Mouse (Mus musculus): ENCODE measurements at regions not wholly inside any gene's neighbourhood (a gene's known extent, or its start where the extent isn't known, plus 50 kb on each side); places are given as distances from the start of the nearest gene placed in this dataset.

- in situ Hi-C loops (cut with MboI, MseI), result no loop called here
Observed at GRCm38 (mm10) chr14:72222836-72223235, 268.8 kb downstream of the Gm9195 start.

- in situ Hi-C loops (cut with MboI, MseI), result no loop called here
Observed at GRCm38 (mm10) chr14:72219523-72219922, 272.1 kb downstream of the Gm9195 start.

GRCm38 (mm10) chr14:72200307-72200706 is 291.3 kb downstream of the Gm9195 start:
- in situ Hi-C loops (cut with MboI, MseI), result no loop called here

GRCm38 (mm10) chr14:72199900-72200299 is 291.7 kb downstream of the Gm9195 start:
- in situ Hi-C loops (cut with MboI, MseI), result no loop called here

GRCm38 (mm10) chr14:72197972-72198371 is 293.7 kb downstream of the Gm9195 start:
- in situ Hi-C loops (cut with MboI, MseI), result no loop called here

- in situ Hi-C loops (cut with MboI, MseI), result no loop called here
Observed at GRCm38 (mm10) chr14:72187329-72187984, 304.2 kb downstream of the Gm9195 start.

GRCm38 (mm10) chr14:72175751-72176150 is 315.9 kb downstream of the Gm9195 start:
- in situ Hi-C loops (cut with MboI, MseI), result no loop called here

GRCm38 (mm10) chr14:72172549-72173405 is 318.9 kb downstream of the Gm9195 start:
- in situ Hi-C loops (cut with MboI, MseI), result no loop called here

- in situ Hi-C loops (cut with MboI, MseI), result no loop called here
Observed at GRCm38 (mm10) chr14:72171777-72172176, 319.9 kb downstream of the Gm9195 start.

- in situ Hi-C loops (cut with MboI, MseI), result no loop called here
Observed at GRCm38 (mm10) chr14:72158537-72159323, 332.9 kb downstream of the Gm9195 start.

GRCm38 (mm10) chr14:72155197-72155907 is 336.3 kb downstream of the Gm9195 start:
- in situ Hi-C loops (cut with MboI, MseI), result no loop called here

GRCm38 (mm10) chr14:72151676-72152075 is 340.0 kb downstream of the Gm9195 start:
- in situ Hi-C loops (cut with MboI, MseI), result no loop called here

- in situ Hi-C loops (cut with MboI, MseI), result no loop called here
Observed at GRCm38 (mm10) chr14:72149463-72149862, 342.2 kb downstream of the Gm9195 start.

GRCm38 (mm10) chr14:72148886-72149285 is 342.8 kb downstream of the Gm9195 start:
- in situ Hi-C loops (cut with MboI, MseI), result no loop called here

GRCm38 (mm10) chr14:72146381-72146780 is 345.3 kb downstream of the Gm9195 start:
- in situ Hi-C loops (cut with MboI, MseI), result no loop called here

- in situ Hi-C loops (cut with MboI, MseI), result no loop called here
Observed at GRCm38 (mm10) chr14:72142883-72143487, 348.7 kb downstream of the Gm9195 start.

GRCm38 (mm10) chr14:72141136-72141535 is 350.5 kb downstream of the Gm9195 start:
- in situ Hi-C loops (cut with MboI, MseI), result no loop called here

GRCm38 (mm10) chr14:72130149-72130548 is 361.5 kb downstream of the Gm9195 start:
- in situ Hi-C loops (cut with MboI, MseI), result no loop called here

GRCm38 (mm10) chr14:72121786-72122185 is 369.9 kb downstream of the Gm9195 start:
- in situ Hi-C loops (cut with MboI, MseI), result no loop called here

- in situ Hi-C loops (cut with MboI, MseI), result no loop called here
Observed at GRCm38 (mm10) chr14:72121006-72121405, 370.6 kb downstream of the Gm9195 start.

- in situ Hi-C loops (cut with MboI, MseI), result no loop called here
Observed at GRCm38 (mm10) chr14:72116842-72117241, 374.8 kb downstream of the Gm9195 start.

Measured in regulatory T cell (primary cell).